Mouse (Mus musculus): ENCODE data around the gene Cfd. TPM values are rescaled to one million over a fixed set of nuclear protein-coding genes. Genes with fewer than 3 reads are reported as not detected.
"Not testable (repeated sequence)": the region's sequence is repeated elsewhere in the genome, so short reads cannot be mapped to it uniquely, and the experiment has no call there.

The Cfd gene
- polyA plus RNA-seq, 1 experiment, result 48.6 TPM

DNA sequence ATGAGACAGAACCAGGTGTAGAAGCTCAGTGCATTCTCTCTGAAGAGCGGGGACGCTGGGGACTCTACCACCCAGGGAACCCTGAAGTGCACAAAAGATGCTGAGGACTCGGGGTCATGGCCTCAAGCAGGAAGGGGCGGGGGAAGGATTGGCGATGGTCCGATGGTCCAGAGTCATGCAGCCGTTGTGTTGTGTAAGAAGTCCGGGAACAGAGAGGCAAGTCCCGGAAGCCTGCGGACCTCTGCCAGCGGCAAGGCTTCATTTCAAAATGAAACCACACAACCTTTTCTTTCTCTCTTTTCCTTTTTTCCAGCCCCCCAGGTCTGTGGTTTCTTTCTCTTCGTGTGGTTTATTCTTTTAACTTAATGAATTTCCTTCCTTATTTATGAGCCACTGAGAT, 12.9 kb upstream of the Cfd start:
- H3K4me3 ChIP-seq (ENCODE audit: low read depth, low read length), result peak overlapping the region; percentile 11; the same call in 1 of the 2 replicates
- 52% methylated on average over 12 of the region's 12 CpGs for WGBS
- TF ChIP-seq CTCF (IDR thresholded peaks at IDR 0.05; ENCODE audit: extremely low read depth, insufficient read length, insufficient replicate concordance, low read depth, low read length) (no peak), POLR2A (IDR thresholded peaks at IDR 0.05; ENCODE audit: low read depth, low read length) (no peak)
- H3K36me3 ChIP-seq (ENCODE audit: control insufficient read depth, insufficient read depth, low read length), result no peaks in the 10 kb centered on the region
- H3K4me1 ChIP-seq (ENCODE audit: control insufficient read depth, insufficient read depth, insufficient read length, low read length), result peaks cover 19% of the 10 kb centered on the region
- peak overlapping the region; percentile 58 for H3K27ac ChIP-seq (ENCODE audit: insufficient read depth, low read depth, low read length)
- H3K27me3 ChIP-seq (ENCODE audit: control insufficient read depth, insufficient read depth, low read length), result peaks cover 12% of the 10 kb centered on the region; the same call in 1 of the 2 replicates

DNA sequence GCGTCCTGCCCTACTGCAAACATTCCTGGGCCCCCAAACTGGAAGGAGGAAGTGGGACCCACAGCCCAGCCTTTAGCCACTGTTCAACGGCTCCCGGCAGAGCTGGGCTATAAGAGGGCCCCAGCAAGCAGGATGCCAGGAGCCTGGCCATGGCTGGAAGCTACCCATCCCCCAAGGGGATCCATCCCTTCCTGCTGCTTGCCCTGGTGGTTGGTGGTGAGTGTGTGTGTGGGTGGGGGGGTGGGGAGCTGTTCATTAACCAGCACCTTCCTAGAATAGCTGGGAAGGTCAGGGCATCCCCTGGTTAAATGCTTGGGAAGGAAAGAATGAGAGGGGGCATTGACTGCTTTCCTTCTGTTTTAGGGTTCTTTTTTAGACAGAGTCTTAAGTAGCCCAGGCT, 11.1 kb upstream of the Cfd start:
- Histone ChIP-seq H3K4me1 (ENCODE audit: control insufficient read depth, insufficient read depth, insufficient read length, low read length) (peaks cover 17% of the 10 kb centered on the region), H3K36me3 (ENCODE audit: control insufficient read depth, insufficient read depth, low read length) (no peaks in the 10 kb centered on the region), H3K27me3 (ENCODE audit: control insufficient read depth, insufficient read depth, low read length) (peaks cover 4% of the 10 kb centered on the region; the same call in 1 of the 2 replicates), H3K27ac (ENCODE audit: insufficient read depth, low read depth, low read length) (no peak overlapping the region), H3K4me3 (ENCODE audit: low read depth, low read length) (no peak overlapping the region)
- TF ChIP-seq POLR2A (IDR thresholded peaks at IDR 0.05; ENCODE audit: low read depth, low read length) (no peak), CTCF (IDR thresholded peaks at IDR 0.05; ENCODE audit: extremely low read depth, insufficient read length, insufficient replicate concordance, low read depth, low read length) (no peak)
- WGBS, result 30% methylated on average over 3 of the region's 3 CpGs

DNA sequence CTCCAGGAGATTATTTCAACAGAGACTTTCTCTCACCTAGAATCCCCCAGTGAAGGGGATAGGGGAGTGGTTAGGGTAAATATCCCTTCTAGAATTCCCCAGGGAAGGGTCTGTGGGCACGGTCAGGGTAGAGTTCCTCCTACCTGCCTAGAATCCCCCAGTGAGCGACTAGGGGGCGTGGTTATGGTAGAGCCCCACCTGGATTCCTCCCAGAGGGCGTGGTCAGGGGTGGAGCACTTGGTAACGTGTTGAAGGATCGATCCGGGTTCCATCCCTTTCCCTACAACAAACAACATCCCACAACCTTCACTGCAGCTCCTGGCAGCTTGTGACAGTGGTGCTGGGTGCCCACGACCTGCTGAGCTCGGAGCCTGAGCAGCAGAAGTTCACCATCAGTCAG, 9.9 kb upstream of the Cfd start:
- H3K36me3 ChIP-seq (ENCODE audit: control insufficient read depth, insufficient read depth, low read length), result no peaks in the 10 kb centered on the region
- H3K27ac ChIP-seq (ENCODE audit: insufficient read depth, low read depth, low read length), result no peak overlapping the region
- no peak for TF ChIP-seq POLR2A (IDR thresholded peaks at IDR 0.05; ENCODE audit: low read depth, low read length)
- no peak for TF ChIP-seq CTCF (IDR thresholded peaks at IDR 0.05; ENCODE audit: extremely low read depth, insufficient read length, insufficient replicate concordance, low read depth, low read length)
- WGBS, result 13% methylated on average over 9 of the region's 9 CpGs
- no peak overlapping the region for H3K4me3 ChIP-seq (ENCODE audit: low read depth, low read length)
- peaks cover 17% of the 10 kb centered on the region for H3K4me1 ChIP-seq (ENCODE audit: control insufficient read depth, insufficient read depth, insufficient read length, low read length)
- H3K27me3 ChIP-seq (ENCODE audit: control insufficient read depth, insufficient read depth, low read length), result 0 out of 2 replicates have a peak, but pooled peaks cover 3% of the 10 kb centered on the region

DNA sequence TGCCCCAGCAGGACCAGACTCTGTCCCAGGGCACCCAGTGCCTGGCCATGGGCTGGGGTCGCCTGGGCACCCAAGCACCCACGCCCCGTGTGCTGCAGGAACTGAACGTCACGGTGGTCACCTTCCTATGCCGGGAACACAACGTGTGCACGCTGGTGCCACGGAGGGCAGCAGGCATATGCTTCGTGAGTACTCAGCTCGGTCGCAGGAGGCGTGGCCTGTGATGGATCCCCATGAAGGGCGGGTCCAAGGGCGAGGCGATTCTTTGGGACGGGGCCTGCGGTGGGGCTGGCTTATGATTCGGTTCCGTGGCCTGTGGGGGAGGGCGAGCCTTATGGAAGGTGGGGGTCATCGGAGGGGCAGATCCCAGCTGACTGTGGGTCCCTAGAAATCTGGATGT, 8.7 kb upstream of the Cfd start:
- peaks cover 16% of the 10 kb centered on the region for H3K4me1 ChIP-seq (ENCODE audit: control insufficient read depth, insufficient read depth, insufficient read length, low read length)
- 0 out of 2 replicates have a peak, but pooled peaks cover 3% of the 10 kb centered on the region for H3K27me3 ChIP-seq (ENCODE audit: control insufficient read depth, insufficient read depth, low read length)
- H3K36me3 ChIP-seq (ENCODE audit: control insufficient read depth, insufficient read depth, low read length), result no peaks in the 10 kb centered on the region
- TF ChIP-seq POLR2A (IDR thresholded peaks at IDR 0.05; ENCODE audit: low read depth, low read length) (no peak), CTCF (IDR thresholded peaks at IDR 0.05; ENCODE audit: extremely low read depth, insufficient read length, insufficient replicate concordance, low read depth, low read length) (no peak)
- H3K27ac ChIP-seq (ENCODE audit: insufficient read depth, low read depth, low read length), result no peak overlapping the region
- 6% methylated on average over 21 of the region's 22 CpGs for WGBS
- H3K4me3 ChIP-seq (ENCODE audit: low read depth, low read length), result peak overlapping the region; percentile 7; the same call in 1 of the 2 replicates

DNA sequence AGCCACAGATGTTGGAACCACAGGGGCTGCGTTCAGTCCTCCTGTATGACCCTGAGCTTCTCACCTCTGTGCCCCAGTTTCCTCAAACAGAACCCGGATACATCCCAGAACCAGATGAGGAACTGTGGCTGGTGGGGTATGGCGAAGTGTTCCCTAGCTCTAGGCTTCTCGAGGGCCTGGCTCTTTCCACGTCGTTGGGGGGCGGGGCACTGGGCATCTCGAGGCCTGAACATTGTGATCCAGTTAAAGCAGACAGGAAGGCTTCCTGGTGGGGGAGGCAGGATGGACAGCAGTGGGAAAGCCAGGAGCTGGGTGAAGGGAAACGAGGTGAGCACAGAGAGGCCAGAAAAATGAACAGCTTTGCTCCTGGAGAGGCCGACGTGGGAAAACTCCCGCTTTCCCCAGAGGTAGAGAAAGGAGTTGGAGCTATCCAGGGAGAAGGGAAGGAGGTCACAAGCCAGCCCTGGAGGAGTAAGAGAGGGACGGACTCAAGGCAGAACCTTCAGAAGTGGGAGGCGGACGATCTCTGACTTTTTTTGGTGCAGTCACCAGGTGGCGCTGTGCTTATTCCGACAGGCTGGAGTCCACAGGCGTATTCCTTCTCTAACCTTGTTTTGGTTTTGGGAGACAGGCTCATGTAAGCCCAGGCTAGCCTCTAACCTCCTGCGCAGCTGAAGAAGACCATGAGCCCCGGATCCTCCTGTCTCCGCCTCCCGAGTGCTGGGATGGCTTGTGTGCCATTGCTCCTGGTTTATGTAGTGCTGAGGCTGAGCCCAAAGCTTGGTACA, 7.2 kb upstream of the Cfd start:
- Histone ChIP-seq H3K4me3 (ENCODE audit: low read depth, low read length) (no peak overlapping the region), H3K4me1 (ENCODE audit: control insufficient read depth, insufficient read depth, insufficient read length, low read length) (peaks cover 10% of the 10 kb centered on the region), H3K36me3 (ENCODE audit: control insufficient read depth, insufficient read depth, low read length) (no peaks in the 10 kb centered on the region), H3K27me3 (ENCODE audit: control insufficient read depth, insufficient read depth, low read length) (0 out of 2 replicates have a peak, but pooled peaks cover 3% of the 10 kb centered on the region), H3K27ac (ENCODE audit: insufficient read depth, low read depth, low read length) (no peak overlapping the region)
- TF ChIP-seq POLR2A (IDR thresholded peaks at IDR 0.05; ENCODE audit: low read depth, low read length) (peak; percentile 20; the same call in 1 of the 2 replicates), CTCF (IDR thresholded peaks at IDR 0.05; ENCODE audit: extremely low read depth, insufficient read length, insufficient replicate concordance, low read depth, low read length) (peak; percentile 82)
- 18% methylated on average over 22 of the region's 22 CpGs for WGBS

DNA sequence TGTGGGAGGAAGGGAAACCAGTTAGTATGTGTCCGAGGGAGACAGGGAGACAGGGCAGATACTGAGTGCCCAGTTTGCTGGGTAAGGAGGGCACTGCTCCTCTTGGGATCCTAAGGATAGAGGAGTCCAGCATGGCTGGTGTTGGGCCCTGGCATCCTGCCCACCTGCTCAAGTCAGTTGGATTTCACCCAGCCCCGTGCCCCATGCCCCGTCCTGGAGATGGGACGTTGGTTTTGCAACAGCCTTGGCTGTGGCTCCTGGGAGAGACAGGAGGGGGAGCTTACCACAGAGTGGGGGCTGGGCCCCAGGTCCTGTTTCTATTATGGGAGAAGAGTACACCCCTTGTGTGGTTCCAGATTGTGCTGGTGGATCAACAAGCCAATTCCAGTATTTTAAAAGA, 6.2 kb upstream of the Cfd start:
- WGBS, result 18% methylated on average over 4 of the region's 4 CpGs
- H3K4me3 ChIP-seq (ENCODE audit: low read depth, low read length), result no peak overlapping the region
- no peaks in the 10 kb centered on the region for H3K36me3 ChIP-seq (ENCODE audit: control insufficient read depth, insufficient read depth, low read length)
- H3K4me1 ChIP-seq (ENCODE audit: control insufficient read depth, insufficient read depth, insufficient read length, low read length), result peaks cover 10% of the 10 kb centered on the region
- TF ChIP-seq CTCF (IDR thresholded peaks at IDR 0.05; ENCODE audit: extremely low read depth, insufficient read length, insufficient replicate concordance, low read depth, low read length) (no peak), POLR2A (IDR thresholded peaks at IDR 0.05; ENCODE audit: low read depth, low read length) (no peak)
- H3K27ac ChIP-seq (ENCODE audit: insufficient read depth, low read depth, low read length), result no peak overlapping the region
- 0 out of 2 replicates have a peak, but pooled peaks cover 3% of the 10 kb centered on the region for H3K27me3 ChIP-seq (ENCODE audit: control insufficient read depth, insufficient read depth, low read length)

DNA sequence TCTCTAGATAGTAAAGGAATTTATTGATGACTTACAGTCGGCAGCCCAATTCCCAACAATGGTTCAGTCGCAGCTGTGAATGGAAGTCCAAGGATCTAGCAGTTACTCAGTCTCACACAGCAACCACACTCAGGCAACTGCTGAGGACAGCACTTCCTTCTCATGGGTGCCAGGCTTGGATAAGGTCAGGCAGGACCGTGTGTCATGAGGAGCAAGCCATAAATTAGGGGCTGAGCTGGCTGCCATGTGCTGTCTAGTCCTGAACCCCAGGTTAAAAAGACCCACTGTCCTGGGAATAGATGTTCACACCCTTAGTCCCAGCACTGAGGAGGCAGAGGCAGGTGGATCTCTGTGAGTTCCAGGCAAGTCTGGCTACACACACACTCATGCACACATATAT, 5.7 kb upstream of the Cfd start:
- H3K36me3 ChIP-seq (ENCODE audit: control insufficient read depth, insufficient read depth, low read length); H3K4me3 ChIP-seq (ENCODE audit: low read depth, low read length); H3K27me3 ChIP-seq (ENCODE audit: control insufficient read depth, insufficient read depth, low read length); H3K27ac ChIP-seq (ENCODE audit: insufficient read depth, low read depth, low read length): not testable (repeated sequence)
- WGBS, result 39% methylated on average over 3 of the region's 3 CpGs
- H3K4me1 ChIP-seq (ENCODE audit: control insufficient read depth, insufficient read depth, insufficient read length, low read length), result peaks cover 10% of the 10 kb centered on the region

All from small intestine, adult 2 months (tissue).